Mouse (Mus musculus): ENCODE measurements around the gene Kdm7a. TPM values are rescaled to one million over a fixed set of nuclear protein-coding genes. Genes with fewer than 3 reads are reported as not detected.
A peak's percentile ranks its signal among the peaks of the same experiment; 100 is the strongest.

Kdm7a gene
- polyA plus RNA-seq, 1 experiment from 2014 or later: 5.8 TPM

DNA sequence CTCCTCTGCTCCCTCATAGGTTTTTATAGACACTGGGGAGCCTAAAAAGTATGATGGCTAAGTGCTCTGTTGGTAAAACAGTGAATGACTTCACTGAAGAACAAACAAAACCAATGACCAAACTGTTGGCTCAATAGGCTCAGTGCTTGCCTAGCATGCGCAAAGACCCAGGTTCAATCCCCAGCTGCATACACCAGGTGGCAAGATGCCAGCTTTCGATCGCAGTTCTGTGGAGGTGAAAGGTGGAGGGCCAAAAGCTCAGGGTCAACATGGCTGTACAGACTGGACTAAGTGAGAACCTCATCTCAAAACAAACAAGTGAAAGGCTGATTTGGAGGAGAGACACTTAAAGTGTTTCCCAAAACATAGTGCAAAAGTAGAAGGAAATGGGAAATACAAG is 10.5 kb upstream of the Kdm7a start:
- H3K4me3 ChIP-seq (ENCODE audit: low read depth, low read length): no peak overlapping the region
- H3K4me1 ChIP-seq (ENCODE audit: control insufficient read depth, insufficient read depth, low read length): no peaks in the 10 kb centered on the region
- H3K9me3 ChIP-seq (ENCODE audit: control insufficient read depth, low read length): no peaks in the 10 kb centered on the region
- 96% methylated on average over 3 of the region's 3 CpGs for WGBS
- no peak for ATAC-seq (ENCODE audit: low read depth)
- H3K36me3 ChIP-seq (ENCODE audit: control insufficient read depth, insufficient read depth, low read length): no peaks in the 10 kb centered on the region
- no peak overlapping the region for H3K27ac ChIP-seq (ENCODE audit: low read depth, low read length)
- no peak overlapping the region for H3K4me2 ChIP-seq (ENCODE audit: low read depth, low read length)
- no peaks in the 10 kb centered on the region for H3K27me3 ChIP-seq (ENCODE audit: control insufficient read depth, insufficient read depth, low read length)
- no peak overlapping the region for H3K9ac ChIP-seq (replicated peaks; ENCODE audit: low read depth, low read length)

DNA sequence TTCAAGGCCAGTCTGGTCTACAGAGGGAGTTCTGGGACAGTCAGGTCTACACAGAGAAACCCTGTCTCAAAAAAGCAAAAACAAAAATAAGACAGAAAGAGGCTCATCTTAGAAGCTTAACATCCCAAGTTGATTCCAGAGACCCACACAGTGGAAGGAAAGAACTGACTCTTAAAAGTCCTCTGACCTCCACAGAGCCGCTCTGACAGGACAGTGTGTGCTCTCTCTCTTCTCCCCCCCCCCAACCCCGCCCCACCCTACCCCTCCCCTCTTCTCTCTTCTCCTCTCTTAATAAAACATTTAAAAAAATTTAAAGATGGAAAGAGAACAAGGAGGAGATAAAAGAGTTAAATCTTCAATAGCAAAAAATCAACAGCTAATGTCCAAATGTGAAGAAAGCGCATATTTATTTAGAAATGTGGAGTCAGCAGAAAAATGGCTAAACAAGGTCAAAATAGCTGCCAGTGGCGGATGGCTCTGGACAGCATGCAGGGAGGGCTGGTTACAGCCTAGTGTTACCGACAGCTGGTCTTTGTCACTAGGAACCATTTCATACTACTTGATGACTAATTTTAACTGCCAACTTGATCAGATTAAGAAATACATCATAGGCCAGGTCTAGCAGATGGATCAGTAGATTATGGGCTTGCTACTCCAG is 8.5 kb upstream of the Kdm7a start:
- no peaks in the 10 kb centered on the region for H3K9me3 ChIP-seq (ENCODE audit: control insufficient read depth, low read length)

DNA sequence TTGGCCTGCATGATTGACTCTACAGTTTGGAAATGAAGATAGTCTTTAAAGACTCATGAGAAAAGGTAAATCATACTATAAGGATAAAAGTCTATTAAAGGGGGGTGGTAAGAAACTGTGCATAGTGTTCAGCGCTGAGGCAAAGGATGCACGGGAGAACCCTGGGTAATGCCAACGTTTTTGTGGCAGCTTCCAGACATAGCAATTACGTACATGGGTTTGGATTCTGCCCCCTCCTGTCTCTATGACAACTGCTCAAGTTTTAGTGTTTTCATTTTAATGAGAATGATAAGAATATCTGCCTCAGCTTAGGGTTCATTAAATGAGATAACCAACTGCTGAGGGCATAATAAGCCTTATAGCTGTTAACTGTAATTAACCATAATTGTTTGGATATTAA is 3.1 kb upstream of the Kdm7a start:
- no peak overlapping the region for H3K4me2 ChIP-seq (ENCODE audit: low read depth, low read length)
- 74% methylated on average over 4 of the region's 4 CpGs for WGBS

More for the DNA sequence above, 8.5 kb upstream of the Kdm7a start:
- Histone ChIP-seq H3K4me3 (ENCODE audit: low read depth, low read length) (no peak overlapping the region), H3K36me3 (ENCODE audit: control insufficient read depth, insufficient read depth, low read length) (no peaks in the 10 kb centered on the region), H3K9ac (replicated peaks; ENCODE audit: low read depth, low read length) (no peak overlapping the region), H3K27ac (ENCODE audit: low read depth, low read length) (no peak overlapping the region), H3K27me3 (ENCODE audit: control insufficient read depth, insufficient read depth, low read length) (no peaks in the 10 kb centered on the region), H3K4me1 (ENCODE audit: control insufficient read depth, insufficient read depth, low read length) (no peaks in the 10 kb centered on the region), H3K4me2 (ENCODE audit: low read depth, low read length) (no peak overlapping the region)
- ATAC-seq (ENCODE audit: low read depth): no peak
- 85% methylated on average over 5 of the region's 5 CpGs for WGBS

DNA sequence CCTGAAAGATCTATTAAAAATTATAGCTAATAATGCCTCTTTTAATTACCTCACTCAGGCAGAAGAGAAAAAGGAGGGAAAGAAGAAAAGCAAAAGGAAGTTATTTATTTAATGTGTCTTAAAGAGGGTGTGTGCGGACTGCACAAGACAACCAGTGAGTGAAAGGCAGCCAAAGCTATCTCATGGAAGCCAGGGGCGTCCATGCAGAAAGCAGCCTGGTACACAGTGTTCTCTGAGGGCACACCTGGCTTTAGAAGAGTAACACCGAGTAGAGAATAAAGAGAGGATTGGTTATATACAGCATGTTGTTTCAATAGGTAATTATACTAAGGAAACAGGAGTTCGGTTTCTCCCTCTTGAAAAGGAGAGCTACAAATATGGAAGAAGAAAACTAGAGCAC is 1.6 kb upstream of the Kdm7a start:
- no peak for ATAC-seq (ENCODE audit: low read depth)
- no peaks in the 10 kb centered on the region for H3K27me3 ChIP-seq (ENCODE audit: control insufficient read depth, insufficient read depth, low read length)
- H3K4me1 ChIP-seq (ENCODE audit: control insufficient read depth, insufficient read depth, low read length): peaks cover 9% of the 10 kb centered on the region
- no peaks in the 10 kb centered on the region for H3K36me3 ChIP-seq (ENCODE audit: control insufficient read depth, insufficient read depth, low read length)
- H3K9me3 ChIP-seq (ENCODE audit: control insufficient read depth, low read length): no peaks in the 10 kb centered on the region
- H3K27ac ChIP-seq (ENCODE audit: low read depth, low read length): no peak overlapping the region
- 61% methylated on average over 4 of the region's 4 CpGs for WGBS
- no peak overlapping the region for H3K4me3 ChIP-seq (ENCODE audit: low read depth, low read length)
- H3K4me2 ChIP-seq (ENCODE audit: low read depth, low read length): no peak overlapping the region
- no peak overlapping the region for H3K9ac ChIP-seq (replicated peaks; ENCODE audit: low read depth, low read length)

More for the DNA sequence above, 3.1 kb upstream of the Kdm7a start:
- Histone ChIP-seq H3K9me3 (ENCODE audit: control insufficient read depth, low read length) (no peaks in the 10 kb centered on the region), H3K4me1 (ENCODE audit: control insufficient read depth, insufficient read depth, low read length) (peaks cover 2% of the 10 kb centered on the region), H3K27ac (ENCODE audit: low read depth, low read length) (no peak overlapping the region), H3K4me3 (ENCODE audit: low read depth, low read length) (no peak overlapping the region), H3K9ac (replicated peaks; ENCODE audit: low read depth, low read length) (no peak overlapping the region), H3K27me3 (ENCODE audit: control insufficient read depth, insufficient read depth, low read length) (no peaks in the 10 kb centered on the region), H3K36me3 (ENCODE audit: control insufficient read depth, insufficient read depth, low read length) (no peaks in the 10 kb centered on the region)
- ATAC-seq (ENCODE audit: low read depth): no peak

DNA sequence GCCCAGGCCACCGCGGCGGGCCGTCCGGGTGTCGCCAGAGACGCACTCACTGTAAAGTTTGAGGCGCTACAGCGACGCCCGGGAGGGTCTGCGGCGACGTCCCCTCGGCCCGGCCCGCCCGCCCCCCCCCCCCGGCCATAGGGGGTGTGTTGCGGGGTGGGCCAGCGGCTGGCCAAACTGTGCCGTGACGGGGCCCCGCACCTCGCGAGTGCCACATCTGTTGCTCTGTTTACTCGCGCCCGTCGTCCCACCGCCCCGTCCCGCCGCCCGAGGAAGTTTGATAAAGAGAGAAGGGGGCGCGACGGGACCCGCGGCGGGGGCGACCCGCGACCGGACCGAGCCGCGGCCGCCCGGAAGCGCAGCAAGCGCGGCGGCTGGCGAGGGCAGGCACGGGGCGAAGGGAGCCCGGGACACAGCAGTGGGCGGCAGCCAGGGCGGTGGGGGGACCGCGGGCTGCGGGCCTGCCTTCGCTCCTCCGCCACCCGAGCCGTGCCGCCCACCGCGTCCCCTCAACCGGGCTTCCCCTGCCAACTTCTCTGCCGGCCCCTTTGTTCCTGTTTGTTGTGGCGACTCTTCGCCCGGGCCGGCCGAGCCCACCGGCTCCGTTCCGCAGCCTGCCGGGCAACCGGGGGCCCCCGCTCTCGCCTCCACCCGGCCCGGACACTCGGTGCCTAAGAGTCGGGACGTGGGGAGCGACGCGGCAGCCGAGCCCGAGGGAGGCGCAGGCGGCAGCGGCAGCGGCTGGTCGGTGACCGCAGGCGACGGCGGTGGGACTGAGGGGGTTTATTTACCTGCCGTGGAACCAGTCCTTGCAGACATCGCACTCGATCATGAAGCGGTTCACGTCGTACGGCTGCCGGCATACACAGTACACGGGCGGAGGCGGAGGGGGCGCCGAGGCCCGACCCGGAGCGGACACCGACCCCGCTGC is 674 bp downstream of the Kdm7a start:
- peak overlapping the region; percentile 97 for H3K9ac ChIP-seq (replicated peaks; ENCODE audit: low read depth, low read length)
- under 1% methylated on average over 86 of the region's 121 CpGs for WGBS
- peak; percentile 57 for ATAC-seq (ENCODE audit: low read depth)
- peaks cover 9% of the 10 kb centered on the region for H3K4me1 ChIP-seq (ENCODE audit: control insufficient read depth, insufficient read depth, low read length)
- no peaks in the 10 kb centered on the region for H3K9me3 ChIP-seq (ENCODE audit: control insufficient read depth, low read length)
- H3K27me3 ChIP-seq (ENCODE audit: control insufficient read depth, insufficient read depth, low read length): no peaks in the 10 kb centered on the region
- peak overlapping the region; percentile 96 for H3K27ac ChIP-seq (ENCODE audit: low read depth, low read length)
- H3K4me3 ChIP-seq (ENCODE audit: low read depth, low read length): peak overlapping the region; percentile 97
- H3K36me3 ChIP-seq (ENCODE audit: control insufficient read depth, insufficient read depth, low read length): no peaks in the 10 kb centered on the region
- peak overlapping the region; percentile 64 for H3K4me2 ChIP-seq (ENCODE audit: low read depth, low read length)

DNA sequence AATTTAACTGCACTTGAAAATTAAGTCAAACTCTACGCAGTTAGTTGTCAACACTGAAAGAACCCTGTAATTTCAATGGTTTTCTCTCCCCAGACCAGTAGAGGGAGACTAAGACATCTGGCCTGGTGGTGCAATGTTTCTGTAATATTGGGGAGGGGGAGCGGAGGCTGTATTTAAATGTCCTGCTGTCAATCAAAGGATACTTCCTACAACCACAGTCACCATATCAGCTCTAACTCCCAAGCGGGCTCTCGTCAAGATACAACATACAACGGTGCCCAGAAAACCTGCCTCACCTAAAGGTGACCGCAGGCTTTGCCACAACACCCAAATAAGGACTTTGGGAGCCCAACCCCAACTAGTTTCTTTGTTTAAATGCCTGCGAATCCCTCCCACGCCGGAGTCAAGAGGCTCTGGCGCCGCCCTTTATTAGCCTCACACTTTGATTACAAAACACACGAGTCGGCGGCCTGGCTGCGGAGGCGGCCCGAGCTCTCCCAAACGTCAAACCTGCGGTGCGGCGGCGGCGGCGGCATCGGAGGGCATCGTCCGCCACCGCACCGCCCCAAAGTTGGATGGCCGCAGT is 1.4 kb downstream of the Kdm7a start:
- Histone ChIP-seq H3K4me1 (ENCODE audit: control insufficient read depth, insufficient read depth, low read length) (peaks cover 9% of the 10 kb centered on the region), H3K36me3 (ENCODE audit: control insufficient read depth, insufficient read depth, low read length) (no peaks in the 10 kb centered on the region), H3K27me3 (ENCODE audit: control insufficient read depth, insufficient read depth, low read length) (no peaks in the 10 kb centered on the region), H3K4me3 (ENCODE audit: low read depth, low read length) (peak overlapping the region; percentile 97), H3K27ac (ENCODE audit: low read depth, low read length) (peak overlapping the region; percentile 96), H3K9me3 (ENCODE audit: control insufficient read depth, low read length) (no peaks in the 10 kb centered on the region), H3K9ac (replicated peaks; ENCODE audit: low read depth, low read length) (peak overlapping the region; percentile 97), H3K4me2 (ENCODE audit: low read depth, low read length) (peak overlapping the region; percentile 64)
- under 1% methylated on average over 27 of the region's 30 CpGs for WGBS
- peak; percentile 18 for ATAC-seq (ENCODE audit: low read depth)

DNA sequence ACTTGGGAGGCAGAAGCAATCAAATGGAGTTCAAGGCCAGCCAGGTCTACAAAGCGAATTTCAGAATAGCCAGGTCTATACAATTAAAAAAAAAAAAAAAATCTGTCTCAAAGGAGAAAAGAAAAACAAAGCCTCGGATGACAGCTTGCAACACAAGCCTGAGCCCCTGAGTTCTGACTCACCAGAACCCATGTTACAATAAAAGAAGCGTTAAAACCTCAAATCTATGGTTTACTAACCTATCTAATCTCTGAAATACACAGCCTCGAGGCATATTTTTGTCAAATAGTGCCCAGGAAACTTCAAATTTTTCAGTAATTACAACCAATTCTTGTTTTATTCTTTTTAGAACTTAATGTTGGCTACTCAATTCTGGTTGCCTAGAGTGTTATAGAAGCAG is 2.1 kb downstream of the Kdm7a start:
- no peak for ATAC-seq (ENCODE audit: low read depth)
- WGBS: 60% methylated on average over 4 of the region's 4 CpGs
- Histone ChIP-seq H3K36me3 (ENCODE audit: control insufficient read depth, insufficient read depth, low read length) (no peaks in the 10 kb centered on the region), H3K9me3 (ENCODE audit: control insufficient read depth, low read length) (no peaks in the 10 kb centered on the region), H3K27ac (ENCODE audit: low read depth, low read length) (no peak overlapping the region), H3K9ac (replicated peaks; ENCODE audit: low read depth, low read length) (no peak overlapping the region), H3K4me2 (ENCODE audit: low read depth, low read length) (no peak overlapping the region; the same call in 1 of the 2 replicates), H3K4me1 (ENCODE audit: control insufficient read depth, insufficient read depth, low read length) (peaks cover 9% of the 10 kb centered on the region), H3K4me3 (ENCODE audit: low read depth, low read length) (no peak overlapping the region; the same call in 1 of the 2 replicates), H3K27me3 (ENCODE audit: control insufficient read depth, insufficient read depth, low read length) (no peaks in the 10 kb centered on the region)

DNA sequence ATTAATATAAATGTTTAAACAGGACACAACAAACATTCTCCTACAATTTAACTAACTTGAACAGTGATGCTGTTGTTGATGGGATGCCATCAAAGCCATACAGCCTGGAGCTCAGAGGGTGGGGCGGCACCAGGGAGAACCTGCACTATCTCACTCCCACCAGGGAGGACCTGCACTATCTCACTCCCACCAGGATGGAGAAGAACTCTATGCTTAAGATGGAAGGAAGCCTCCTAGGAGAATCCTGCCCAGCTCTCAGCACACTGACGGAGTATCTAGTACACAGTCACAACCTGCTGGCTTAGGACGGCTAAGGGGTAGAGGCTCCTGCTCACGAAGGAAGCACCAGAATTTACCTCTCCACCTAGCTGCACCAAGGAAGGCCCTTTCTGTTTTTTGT is 3.4 kb downstream of the Kdm7a start:
- Histone ChIP-seq H3K27ac (ENCODE audit: low read depth, low read length) (no peak overlapping the region), H3K4me3 (ENCODE audit: low read depth, low read length) (no peak overlapping the region), H3K9me3 (ENCODE audit: control insufficient read depth, low read length) (no peaks in the 10 kb centered on the region), H3K9ac (replicated peaks; ENCODE audit: low read depth, low read length) (no peak overlapping the region), H3K27me3 (ENCODE audit: control insufficient read depth, insufficient read depth, low read length) (no peaks in the 10 kb centered on the region), H3K4me1 (ENCODE audit: control insufficient read depth, insufficient read depth, low read length) (peaks cover 9% of the 10 kb centered on the region), H3K36me3 (ENCODE audit: control insufficient read depth, insufficient read depth, low read length) (no peaks in the 10 kb centered on the region), H3K4me2 (ENCODE audit: low read depth, low read length) (no peak overlapping the region)
- WGBS: 89% methylated on average over 4 of the region's 4 CpGs
- no peak for ATAC-seq (ENCODE audit: low read depth)

DNA sequence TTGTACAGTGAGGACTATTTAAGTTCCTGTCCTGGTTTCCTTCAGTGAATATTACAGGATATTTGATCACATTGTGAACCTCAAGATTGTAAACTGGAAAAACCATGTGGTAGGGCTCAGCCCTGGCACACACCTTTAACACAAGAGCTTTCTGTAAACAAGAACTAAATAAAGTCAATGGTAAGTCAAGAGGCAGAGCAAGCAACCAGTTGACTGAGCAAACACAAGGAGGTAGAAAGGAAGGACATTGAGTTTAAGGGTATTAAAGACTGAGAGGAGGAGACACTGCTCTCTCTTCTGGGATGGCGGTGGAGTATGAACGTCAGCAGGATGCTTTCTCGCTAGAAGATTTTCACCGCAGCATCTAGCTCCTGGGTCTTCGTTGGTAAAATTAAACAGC is 13.6 kb downstream of the Kdm7a start:
- no peak overlapping the region for H3K4me2 ChIP-seq (ENCODE audit: low read depth, low read length)
- 84% methylated on average over 5 of the region's 5 CpGs for WGBS
- no peaks in the 10 kb centered on the region for H3K36me3 ChIP-seq (ENCODE audit: control insufficient read depth, insufficient read depth, low read length)
- no peaks in the 10 kb centered on the region for H3K9me3 ChIP-seq (ENCODE audit: control insufficient read depth, low read length)
- no peaks in the 10 kb centered on the region for H3K27me3 ChIP-seq (ENCODE audit: control insufficient read depth, insufficient read depth, low read length)
- ATAC-seq (ENCODE audit: low read depth): no peak
- no peak overlapping the region for H3K27ac ChIP-seq (ENCODE audit: low read depth, low read length)
- H3K9ac ChIP-seq (replicated peaks; ENCODE audit: low read depth, low read length): no peak overlapping the region
- no peaks in the 10 kb centered on the region for H3K4me1 ChIP-seq (ENCODE audit: control insufficient read depth, insufficient read depth, low read length)
- H3K4me3 ChIP-seq (ENCODE audit: low read depth, low read length): no peak overlapping the region
